Mouse (Mus musculus) CH12.LX (cell line): ENCODE measurements around the gene Fcmr. TPM values are rescaled to one million over a fixed set of nuclear protein-coding genes. Genes with fewer than 3 reads are reported as not detected.

Experiments used
- DNase-seq: peaks from one replicate; pipeline ENCODE4 v3.0.0-alpha.2; 2013; ENCODE audit errors: extremely low read depth
- H3K27ac ChIP-seq: 2 replicates; pipeline ENCODE4 v1.5.1; 2012; ENCODE audit warnings: low read depth, mild to moderate bottlenecking, control low read depth, moderate library complexity; ENCODE audit not compliant: insufficient read depth
- H3K27me3 ChIP-seq: replicated peaks from 2 replicates; pipeline ENCODE3; 2012; ENCODE audit warnings: inconsistent platforms
- H3K36me3 ChIP-seq, 2 experiments: replicated peaks in 1 of 2; 2 replicates each; pipeline versions ENCODE3 to v1.6.1; 2012; ENCODE audit warnings: inconsistent platforms in 1 of 2, low read length in 1 of 2, mild to moderate bottlenecking in 1 of 2, mixed read lengths in 1 of 2, moderate library complexity in 1 of 2; ENCODE audit not compliant: control insufficient read depth in 1 of 2, insufficient read depth in 1 of 2
- H3K4me1 ChIP-seq, 2 experiments: 2 replicates each; pipeline ENCODE4 v1.6.1; 2012; ENCODE audit warnings: inconsistent platforms in 1 of 2, moderate library complexity in 1 of 2; ENCODE audit not compliant: insufficient read depth in 2 of 2, control insufficient read depth in 1 of 2
- H3K4me2 ChIP-seq: 2 replicates; pipeline ENCODE4 v1.6.1; 2012; ENCODE audit warnings: low read depth, mild to moderate bottlenecking, control low read depth; ENCODE audit not compliant: poor library complexity, insufficient read depth, severe bottlenecking
- H3K4me3 ChIP-seq, 3 experiments: fragments of 150-350 bp in 1 of 3; sonication (generic) in 1 of 3; replicated peaks in 1 of 3; 2 replicates each; pipeline versions ENCODE3 to v1.5.1; 2011 to 2012; ENCODE audit warnings: low read depth in 2 of 3, low read length in 2 of 3, mild to moderate bottlenecking in 2 of 3, moderate library complexity in 2 of 3, control low read depth in 1 of 3, improper control_type of control experiment in 1 of 3, inconsistent platforms in 1 of 3, mixed read lengths in 1 of 3; ENCODE audit not compliant: poor library complexity in 1 of 3
- H3K79me2 ChIP-seq: replicated peaks from 2 replicates; pipeline ENCODE4 v1.6.1; 2012; ENCODE audit warnings: mild to moderate bottlenecking, moderate library complexity; ENCODE audit not compliant: control insufficient read depth, poor library complexity, insufficient read depth, severe bottlenecking; ENCODE audit errors: extremely low read depth
- H3K9ac ChIP-seq: 2 replicates; pipeline ENCODE4 v1.6.1; 2012; ENCODE audit warnings: low read depth, mild to moderate bottlenecking, control low read depth, moderate library complexity; ENCODE audit not compliant: insufficient read depth
- H3K9me3 ChIP-seq: replicated peaks from 2 replicates; pipeline ENCODE3; 2012; ENCODE audit warnings: low read length, inconsistent platforms, mixed read lengths
- BHLHE40 ChIP-seq: IDR thresholded peaks from 2 replicates; pipeline ENCODE4 v1.6.1; 2011; ENCODE audit warnings: mild to moderate bottlenecking, low read depth, low read length, improper control_type of control experiment
- CHD2 ChIP-seq: IDR thresholded peaks from 2 replicates; pipeline ENCODE4 v1.6.1; 2011; ENCODE audit warnings: low read length, improper control_type of control experiment
- EP300 ChIP-seq: IDR thresholded peaks from 2 replicates; pipeline ENCODE4 v1.6.1; 2011; ENCODE audit warnings: low read length, improper control_type of control experiment
- IRF4 ChIP-seq: IDR thresholded peaks from 2 replicates; pipeline ENCODE4 v1.6.1; 2014; ENCODE audit warnings: low read depth, mild to moderate bottlenecking, inconsistent platforms, low read length, improper control_type of control experiment
- MAFK ChIP-seq: IDR thresholded peaks from 2 replicates; pipeline ENCODE4 v1.6.1; 2011; ENCODE audit warnings: low read length, improper control_type of control experiment; ENCODE audit not compliant: insufficient replicate concordance
- MAX ChIP-seq: IDR thresholded peaks from 2 replicates; pipeline ENCODE4 v1.6.1; 2011; ENCODE audit warnings: low read length, improper control_type of control experiment
- MAZ ChIP-seq: IDR thresholded peaks from 2 replicates; pipeline ENCODE4 v1.6.1; 2012; ENCODE audit warnings: low read depth, mild to moderate bottlenecking, inconsistent platforms, low read length, improper control_type of control experiment, moderate library complexity
- MEF2A ChIP-seq: IDR thresholded peaks from 2 replicates; pipeline ENCODE4 v1.6.1; 2014; ENCODE audit warnings: low read depth, mild to moderate bottlenecking, inconsistent platforms, low read length, improper control_type of control experiment, borderline replicate concordance
- MXI1 ChIP-seq: IDR thresholded peaks from 2 replicates; pipeline ENCODE4 v1.6.1; 2011; ENCODE audit warnings: mild to moderate bottlenecking, low read depth, low read length, improper control_type of control experiment
- MYC ChIP-seq: IDR thresholded peaks from 2 replicates; pipeline ENCODE4 v1.6.1; 2011; ENCODE audit warnings: low read depth, mild to moderate bottlenecking, improper control_type of control experiment, low read length
- NELFE ChIP-seq: IDR thresholded peaks from 2 replicates; pipeline ENCODE4 v1.6.1; 2011; ENCODE audit warnings: low read depth, low read length, improper control_type of control experiment
- NRF1 ChIP-seq: IDR thresholded peaks from 2 replicates; pipeline ENCODE4 v1.6.1; 2014; ENCODE audit warnings: low read depth, mild to moderate bottlenecking, inconsistent platforms, low read length, improper control_type of control experiment, moderate library complexity
- PAX5 ChIP-seq: IDR thresholded peaks from 2 replicates; pipeline ENCODE4 v1.6.1; 2012; ENCODE audit warnings: low read length, inconsistent platforms, mixed read lengths
- POLR2A ChIP-seq: IDR thresholded peaks from 2 replicates; pipeline ENCODE4 v1.6.1; 2011; ENCODE audit warnings: low read depth, mild to moderate bottlenecking, improper control_type of control experiment, low read length
- POLR2AphosphoS2 ChIP-seq: IDR thresholded peaks from 2 replicates; pipeline ENCODE4 v1.6.1; 2011; ENCODE audit warnings: low read depth, low read length, improper control_type of control experiment
- RCOR1 ChIP-seq: conservative IDR thresholded peaks from 2 replicates; pipeline ENCODE4 v1.6.1; 2012; ENCODE audit warnings: low read depth, mild to moderate bottlenecking, inconsistent platforms, low read length, improper control_type of control experiment
- TBP ChIP-seq: conservative IDR thresholded peaks from 2 replicates; pipeline ENCODE4 v1.6.1; 2011; ENCODE audit warnings: low read depth, low read length, improper control_type of control experiment
- TCF12 ChIP-seq: IDR thresholded peaks from 2 replicates; pipeline ENCODE4 v1.6.1; 2014; ENCODE audit warnings: low read depth, mild to moderate bottlenecking, inconsistent platforms, low read length, improper control_type of control experiment
- UBTF ChIP-seq: IDR thresholded peaks from 2 replicates; pipeline ENCODE4 v1.6.1; 2012; ENCODE audit warnings: low read depth, mild to moderate bottlenecking, inconsistent platforms, low read length, improper control_type of control experiment, moderate library complexity
- USF2 ChIP-seq: conservative IDR thresholded peaks from 2 replicates; pipeline ENCODE4 v1.6.1; 2011; ENCODE audit warnings: low read depth, low read length, improper control_type of control experiment
- ZKSCAN1 ChIP-seq: IDR thresholded peaks from 2 replicates; pipeline ENCODE4 v1.6.1; 2012; ENCODE audit warnings: low read depth, inconsistent platforms, low read length, improper control_type of control experiment, borderline replicate concordance
- ZMIZ1 ChIP-seq: IDR thresholded peaks from 2 replicates; pipeline ENCODE4 v1.6.1; 2012; ENCODE audit warnings: low read depth, mild to moderate bottlenecking, inconsistent platforms, low read length, improper control_type of control experiment
- ZNF384 ChIP-seq: IDR thresholded peaks from 2 replicates; pipeline ENCODE4 v1.6.1; 2012; ENCODE audit warnings: low read depth, low read length, improper control_type of control experiment, inconsistent platforms
- dilution Hi-C: fragments of 300-500 bp; cut with MboI; formaldehyde crosslinking; loops from 2 replicates; pipeline ENCODE4 v1.14.3; 2020; ENCODE audit warnings: low sequenced_read_pairs; ENCODE audit not compliant: extremely low pct_unique_long_range_greater_than_20kb, extremely low pct_ligation_motif_present
- in situ Hi-C: fragments of 300-500 bp; cut with MboI; formaldehyde crosslinking; loops from 3 replicates; pipeline ENCODE4 v1.14.3; 2019; ENCODE audit warnings: low sequenced_read_pairs, low pct_ligation_motif_present, low pct_unique_long_range_greater_than_20kb, mixed read lengths
- polyA plus RNA-seq: library from polyadenylated mRNA; unstranded; fragments of >175 nt; gene quantifications from 2 replicates; pipeline ENCODE4 v1.2.1, GENCODE M21; 2012; ENCODE audit warnings: low read depth; ENCODE audit not compliant: insufficient read length
- total RNA-seq, 2 experiments: library from RNA; depleted of rRNA; stranded (reverse); fragments of 300-350 nt in 1 of 2; fragments of >200 nt in 1 of 2; gene quantifications; 2 replicates each; pipeline ENCODE4 v1.2.3; 2012 to 2014

The Fcmr gene
- total and polyA plus RNA-seq, 3 experiments = 0.21 to 0.96 (median 0.56) TPM

DNA sequence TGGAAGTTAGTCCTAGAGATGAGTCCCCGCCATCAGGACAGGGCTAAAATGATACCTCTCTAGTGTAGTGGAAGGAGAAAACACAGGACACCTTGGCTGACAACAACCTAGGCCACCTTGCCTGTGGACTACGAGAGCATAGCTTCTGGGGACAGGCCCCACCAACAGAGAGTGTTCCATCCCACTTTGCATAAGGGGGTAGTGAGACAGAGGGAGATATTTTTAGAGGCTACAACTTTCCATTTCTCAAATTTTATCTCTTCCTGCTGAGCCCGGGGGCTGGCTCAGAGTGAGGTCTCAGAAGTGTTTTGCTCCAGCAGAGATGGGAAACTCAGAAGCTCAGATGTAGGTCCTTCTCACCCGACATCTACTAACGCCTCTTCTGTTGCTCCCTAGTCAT, 15.1 kb upstream of the Fcmr start:
- TF ChIP-seq POLR2AphosphoS2 (no peak), TBP (peak; percentile 80; the same call in 1 of the 2 replicates), NELFE (peak; percentile 8; the same call in 1 of the 2 replicates), MAZ (0 out of 2 replicates have a peak, but pooled peaks have one; percentile 46), MXI1 (no peak), MAFK (no peak), EP300 (peak; percentile 83), IRF4 (peak; percentile 6; the same call in 1 of the 2 replicates), ZNF384 (no peak), RCOR1 (no peak), USF2 (no peak), ZKSCAN1 (no peak), MEF2A (peak; percentile 98), MAX (no peak), BHLHE40 (peak; percentile 45; the same call in 1 of the 2 replicates), CHD2 (no peak), PAX5 (no peak), TCF12 (peak; percentile 59; the same call in 1 of the 2 replicates), POLR2A (peak; percentile 34; the same call in 1 of the 2 replicates)
- TF ChIP-seq, all 38 proteins: peak for 9
- in situ Hi-C loops (no loop called here), dilution Hi-C loops (no loop called here)
- Histone ChIP-seq H3K27me3 (peaks cover 2% of the 10 kb centered on the region), H3K4me3 (peak overlapping the region in 1 of 3 experiments; percentile 13), H3K9ac (no peak overlapping the region), H3K36me3 (no peaks in the 10 kb centered on the region), H3K9me3 (no peaks in the 10 kb centered on the region), H3K4me1 (peaks cover 17 to 57% of the 10 kb centered on the region in 2 experiments), H3K27ac (peak overlapping the region; percentile 81), H3K79me2 (no peaks in the 10 kb centered on the region), H3K4me2 (peak overlapping the region; percentile 35; the same call in 1 of the 2 replicates)
- DNase-seq = peak; percentile 86

- Histone ChIP-seq H3K27ac (no peak overlapping the region), H3K4me3 (no peak overlapping the region), H3K9ac (no peak overlapping the region), H3K36me3 (no peaks in the 10 kb centered on the region), H3K4me2 (no peak overlapping the region), H3K27me3 (peaks cover 2% of the 10 kb centered on the region), H3K9me3 (no peaks in the 10 kb centered on the region), H3K4me1 (peaks cover 10 to 27% of the 10 kb centered on the region in 2 experiments), H3K79me2 (no peaks in the 10 kb centered on the region)
- no peak for DNase-seq
- TF ChIP-seq MAZ (no peak), TBP (no peak), ZMIZ1 (no peak), UBTF (no peak), ZNF384 (no peak), MYC (no peak), NRF1 (no peak)
- dilution Hi-C loops (no loop called here), in situ Hi-C loops (no loop called here)
Measured at GRCm38 (mm10) chr1:130854819-130855218, 10.7 kb upstream of the Fcmr start.
